ENCODE assay signal across 10 mouse cellular contexts in the genomic region with DNA sequence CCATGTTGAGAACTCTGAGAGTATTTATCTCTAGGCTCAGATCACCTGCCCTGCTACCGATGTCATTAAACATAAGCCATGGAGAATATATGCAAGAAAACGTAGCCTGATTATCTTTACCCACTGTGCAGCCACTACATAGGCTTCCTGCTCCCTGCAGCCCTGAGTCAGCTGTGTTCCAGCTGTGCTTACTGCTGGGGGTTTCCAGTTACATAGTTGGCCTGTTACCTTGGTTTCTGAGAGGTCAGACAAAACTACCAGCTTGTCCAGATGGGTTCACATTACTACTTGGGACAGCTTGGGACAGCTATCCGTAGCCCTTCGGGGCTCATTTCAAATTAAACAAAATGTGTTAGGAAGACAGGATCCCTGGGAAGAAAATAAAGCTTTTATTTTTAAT. TPM values are rescaled to one million over a fixed set of nuclear protein-coding genes. Genes with fewer than 3 reads are reported as not detected.
A peak's percentile ranks its signal among the peaks of the same experiment; 100 is the strongest.
DNase-seq lines count a peak whose midpoint lies in the region; ATAC-seq and TF ChIP-seq lines count a peak whose summit lies in the region.
"Had no signal": no experiment of that assay in that cellular context is flagged by ENCODE, and none has a peak within 500 bp of the region (broad histone marks: within the 10 kb centered on the region; RNA-seq: fewer than 3 reads in every experiment).

No protein-coding gene starts in this region.

- no peak for TF ChIP-seq EP300 in heart, postnatal 0 days (IDR thresholded peaks at IDR 0.05; ENCODE audit: low read depth)

- no peak overlapping the region for H3K9ac ChIP-seq in heart, postnatal 0 days (replicated peaks; ENCODE audit: low read depth, low read length)
- no peak overlapping the region for H3K9ac ChIP-seq in limb, embryonic 14.5 days (ENCODE audit: low read depth, low read length, severe bottlenecking)
- H3K9ac ChIP-seq in midbrain, embryonic 14.5 days (replicated peaks; ENCODE audit: low read length), result no peak overlapping the region
- H3K9ac ChIP-seq: midbrain, embryonic 12.5 days had no signal

- no peak for DNase-seq in heart, postnatal 0 days (ENCODE audit: low spot score)
- no peak for DNase-seq in heart, postnatal 14 days
- DNase-seq in 3T3-L1 (ENCODE audit: low read depth, low spot score), result peak; percentile 48
- DNase-seq in embryo, embryonic 10 days (ENCODE audit: low spot score), result peak; percentile 59
- peak; percentile 31 for DNase-seq in limb, embryonic 14.5 days (ENCODE audit: low spot score)
- DNase-seq in frontal cortex, adult 2 months (ENCODE audit: extremely low spot score in 1 of 2, low spot score in 1 of 2), result no peak
- no peak for DNase-seq in left cerebral cortex, postnatal 36 days (ENCODE audit: low spot score in 2 of 2)
- no peak for DNase-seq in midbrain, embryonic 14.5 days

- intact Hi-C loops in heart, postnatal 14 days (cut with DNase I), result loop anchor here (1.0 kb wide), 1 partner anchor 88 kb away; no protein-coding TSS in a partner anchor
- intact Hi-C loops in left cerebral cortex, postnatal 36 days (cut with DNase I), result loop anchor here (2.0 to 5.0 kb wide), 2 partner anchors 52 to 87 kb away; no protein-coding TSS in a partner anchor

- peak overlapping the region; percentile 77 for H3K27ac ChIP-seq in heart, postnatal 0 days (ENCODE audit: low read depth)
- H3K27ac ChIP-seq in limb, embryonic 14.5 days (replicated peaks; ENCODE audit: low read depth, low read length), result no peak overlapping the region
- no peak overlapping the region for H3K27ac ChIP-seq in midbrain, embryonic 14.5 days (replicated peaks; ENCODE audit: low read depth, low read length)
- H3K27ac ChIP-seq: midbrain, embryonic 12.5 days had no signal

- TF ChIP-seq POLR2A in limb, embryonic 14.5 days (IDR thresholded peaks at IDR 0.05; ENCODE audit: borderline replicate concordance, extremely low read depth, insufficient read depth, insufficient read length), result no peak

- H3K4me3 ChIP-seq in heart, postnatal 0 days (ENCODE audit: low read depth, low read length), result no peak overlapping the region
- no peak overlapping the region for H3K4me3 ChIP-seq in limb, embryonic 14.5 days (replicated peaks; ENCODE audit: low read length)
- H3K4me3 ChIP-seq in midbrain, embryonic 14.5 days (replicated peaks; ENCODE audit: low read depth, low read length), result no peak overlapping the region
- H3K4me3 ChIP-seq: midbrain, embryonic 12.5 days had no signal

- ATAC-seq in heart, postnatal 0 days (ENCODE audit: insufficient read depth, low read depth), result 0 out of 2 replicates have a peak, but pooled peaks have one; percentile 24
- no peak; the same call in 1 of the 2 replicates for ATAC-seq in limb, embryonic 14.5 days (ENCODE audit: low FRiP score, low read depth)
- ATAC-seq in midbrain, embryonic 14.5 days (ENCODE audit: low FRiP score, low TSS enrichment), result no peak
- ATAC-seq: hindbrain, embryonic 16.5 days had no signal

- no peaks in the 10 kb centered on the region for H3K36me3 ChIP-seq in heart, postnatal 0 days (replicated peaks; ENCODE audit: control insufficient read depth, insufficient read depth, low read length)
- H3K36me3 ChIP-seq in limb, embryonic 14.5 days (ENCODE audit: control insufficient read depth, insufficient read depth, low read length), result no peaks in the 10 kb centered on the region
- no peaks in the 10 kb centered on the region for H3K36me3 ChIP-seq in midbrain, embryonic 14.5 days (ENCODE audit: control insufficient read depth, insufficient read depth, low read length)
- H3K36me3 ChIP-seq: midbrain, embryonic 12.5 days had no signal

- 71% methylated on average over 4 of the region's 4 CpGs for WGBS in heart, postnatal 0 days
- 31% methylated on average over 4 of the region's 4 CpGs for WGBS in limb, embryonic 14.5 days
- 71% methylated on average over 4 of the region's 4 CpGs for WGBS in midbrain, embryonic 14.5 days

- H3K4me1 ChIP-seq in heart, postnatal 0 days (ENCODE audit: control insufficient read depth, insufficient read depth), result no peaks in the 10 kb centered on the region
- H3K4me1 ChIP-seq in limb, embryonic 14.5 days (ENCODE audit: control insufficient read depth, insufficient read depth, low read length), result peaks cover 17% of the 10 kb centered on the region; the same call in 1 of the 2 replicates
- no peaks in the 10 kb centered on the region for H3K4me1 ChIP-seq in midbrain, embryonic 14.5 days (ENCODE audit: control insufficient read depth, insufficient read depth, low read length)
- H3K4me1 ChIP-seq: midbrain, embryonic 12.5 days had no signal

- TF ChIP-seq CTCF in heart, postnatal 0 days (IDR thresholded peaks at IDR 0.05; ENCODE audit: low read depth), result no peak

- no peaks in the 10 kb centered on the region for H3K9me3 ChIP-seq in heart, postnatal 0 days (replicated peaks; ENCODE audit: control insufficient read depth, low read length)
- no peaks in the 10 kb centered on the region for H3K9me3 ChIP-seq in limb, embryonic 14.5 days (ENCODE audit: control insufficient read depth, low read length)
- no peaks in the 10 kb centered on the region for H3K9me3 ChIP-seq in midbrain, embryonic 14.5 days (ENCODE audit: control insufficient read depth, low read length)
- H3K9me3 ChIP-seq: midbrain, embryonic 12.5 days had no signal

- no peak overlapping the region for H3K4me2 ChIP-seq in heart, postnatal 0 days (ENCODE audit: low read depth, low read length)
- H3K4me2 ChIP-seq in limb, embryonic 14.5 days (replicated peaks; ENCODE audit: low read depth, low read length, severe bottlenecking), result no peak overlapping the region
- no peak overlapping the region for H3K4me2 ChIP-seq in midbrain, embryonic 14.5 days (ENCODE audit: low read length)
- H3K4me2 ChIP-seq: midbrain, embryonic 12.5 days had no signal

- H3K27me3 ChIP-seq in heart, postnatal 0 days (ENCODE audit: control insufficient read depth, insufficient read depth, low read length), result no peaks in the 10 kb centered on the region
- H3K27me3 ChIP-seq in limb, embryonic 14.5 days (ENCODE audit: control insufficient read depth, insufficient read depth, low read length), result no peaks in the 10 kb centered on the region
- no peaks in the 10 kb centered on the region for H3K27me3 ChIP-seq in midbrain, embryonic 14.5 days (ENCODE audit: control insufficient read depth, insufficient read depth, low read length)
- H3K27me3 ChIP-seq: midbrain, embryonic 12.5 days had no signal

RNA-seq across cellular contexts. Expression of a gene that starts 0.9 kb away (rescaled TPM):
- 0.19 and 0.27 TPM in 2 replicates for total RNA-seq in heart, postnatal 0 days (2014; rRNA removed; ENCODE audit: low replicate concordance)
- 1.2 and 1.7 TPM in 2 replicates for polyA plus RNA-seq in heart, postnatal 0 days (2015; fragmentation: Nextera tagmentation; extraction: Ambion mirVana)
- 1 to 10 TPM; 2.3 to 2.5 TPM for total RNA-seq in heart, postnatal 14 days (2021)
- 2.0 TPM in 2 replicates for polyA plus RNA-seq in limb, embryonic 14.5 days (2012; rRNA removed)
- 1.4 and 2.4 TPM in 2 replicates for polyA plus RNA-seq in limb, embryonic 14.5 days (2014; fragmentation: Nextera tagmentation; extraction: Ambion mirVana)
- 0.50 and 0.80 TPM in 2 replicates for polyA plus RNA-seq in frontal cortex, adult 2 months (2012; rRNA removed)
- under 1 TPM; 0.11 to 0.27 TPM for total RNA-seq in left cerebral cortex, postnatal 36 days (2021)
- polyA plus RNA-seq in midbrain, embryonic 14.5 days (2014; fragmentation: Nextera tagmentation; extraction: Ambion mirVana), result 0.34 and 0.58 TPM in 2 replicates

Comparison
In these comparisons a context has a peak if more than half of its experiments do, and no peak if none do; other contexts are left out.
1. DNase-seq: peak in 3T3-L1 (single experiment), embryo, embryonic 10 days (single experiment) and limb, embryonic 14.5 days (single experiment); none in heart, postnatal 0 days (single experiment), heart, postnatal 14 days (0 of 2), frontal cortex, adult 2 months (0 of 2), left cerebral cortex, postnatal 36 days (0 of 2) and midbrain, embryonic 14.5 days (single experiment).